Mouse (Mus musculus) adrenal gland, postnatal 36 days (tissue): ENCODE results near the gene Rbfox3. TPM values are rescaled to one million over a fixed set of nuclear protein-coding genes. Genes with fewer than 3 reads are reported as not detected.
A peak's percentile ranks its signal among the peaks of the same experiment; 100 is the strongest.

Source experiments
- DNase-seq, 2 experiments: peaks; one replicate each; pipeline ENCODE4 v3.0.0; 2021; ENCODE audit warnings: mixed read lengths in 1 of 2
- total RNA-seq, 2 experiments: library from RNA; stranded (reverse); gene quantifications; 2 replicates each; pipeline ENCODE4 v1.2.3; 2021

Gene Rbfox3
- total RNA-seq, 2 experiments from 2014 or later: 5.5 to 6.0 TPM

DNA sequence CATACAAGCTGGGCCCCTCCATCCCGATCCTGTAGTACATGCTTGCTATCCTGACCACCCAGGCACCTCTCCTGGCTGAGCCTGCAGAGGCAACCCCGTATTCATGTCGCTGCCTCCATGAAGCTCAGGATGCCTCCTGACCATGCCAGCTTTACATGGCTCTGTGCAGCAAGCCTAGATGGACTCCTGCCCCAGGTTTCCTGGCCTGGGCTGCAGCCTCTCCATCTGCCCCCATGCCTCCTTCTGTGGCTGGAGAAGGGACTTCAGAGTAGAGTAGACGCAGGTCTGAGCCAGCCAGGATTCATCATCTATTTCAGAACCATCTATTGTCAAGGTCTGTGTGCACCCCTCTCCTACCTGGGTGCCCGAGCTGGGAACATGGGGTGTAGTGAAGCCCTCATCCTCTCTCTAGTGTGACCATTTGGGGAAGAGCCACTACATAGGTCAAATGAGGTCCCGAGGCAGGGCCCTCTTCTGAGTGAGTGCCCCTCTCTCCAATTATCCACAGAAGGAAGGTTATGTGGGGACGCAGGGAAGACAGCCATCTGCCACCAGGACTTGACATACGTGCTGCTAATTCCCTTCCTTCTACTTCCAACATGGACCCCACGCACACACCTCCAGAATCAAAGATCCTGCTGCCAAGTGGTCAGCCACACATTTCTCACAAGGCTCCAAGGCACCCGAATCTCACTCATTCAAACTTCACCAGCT is 153.0 kb downstream of the Rbfox3 start:
- DNase-seq: no peak

DNA sequence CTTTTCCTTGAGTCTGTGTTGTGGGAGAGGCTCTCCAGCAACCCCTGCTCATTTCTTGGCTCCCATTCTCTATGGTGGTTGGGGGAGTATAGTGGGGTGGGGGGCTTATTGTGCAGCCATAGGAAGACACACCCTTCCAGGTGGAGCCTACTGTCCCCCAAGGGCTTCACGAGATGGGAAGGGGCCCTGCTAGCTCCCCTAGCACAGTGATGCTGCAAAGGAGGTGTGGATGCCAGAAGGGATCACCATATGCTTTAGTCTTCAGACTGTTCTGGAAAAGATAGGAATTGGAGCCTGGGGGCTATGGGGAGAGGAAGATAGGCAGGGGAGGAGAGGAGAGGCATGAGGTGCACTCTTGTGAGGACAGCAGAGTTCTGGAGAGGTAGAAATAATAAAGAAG is 153.9 kb downstream of the Rbfox3 start:
- no peak for DNase-seq

DNA sequence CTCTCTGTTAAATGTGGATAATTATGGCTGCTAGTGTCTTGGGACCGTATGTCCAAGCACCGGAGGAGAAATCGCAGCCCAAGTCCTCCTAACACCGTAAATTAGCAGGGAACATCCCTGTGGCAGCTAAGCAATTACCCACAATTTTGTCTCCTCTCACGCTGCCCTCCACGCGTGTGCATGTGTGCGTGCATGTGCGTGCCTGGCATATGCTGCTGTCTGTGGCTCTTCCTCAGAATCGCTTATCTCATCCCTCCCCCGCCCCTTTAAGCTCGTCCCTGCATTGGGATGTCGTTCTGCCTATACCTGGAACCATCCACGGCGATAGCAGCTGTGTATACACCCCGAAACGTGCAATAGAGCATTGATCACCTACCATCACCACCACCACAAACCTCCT is 156.4 kb downstream of the Rbfox3 start:
- DNase-seq: no peak

DNA sequence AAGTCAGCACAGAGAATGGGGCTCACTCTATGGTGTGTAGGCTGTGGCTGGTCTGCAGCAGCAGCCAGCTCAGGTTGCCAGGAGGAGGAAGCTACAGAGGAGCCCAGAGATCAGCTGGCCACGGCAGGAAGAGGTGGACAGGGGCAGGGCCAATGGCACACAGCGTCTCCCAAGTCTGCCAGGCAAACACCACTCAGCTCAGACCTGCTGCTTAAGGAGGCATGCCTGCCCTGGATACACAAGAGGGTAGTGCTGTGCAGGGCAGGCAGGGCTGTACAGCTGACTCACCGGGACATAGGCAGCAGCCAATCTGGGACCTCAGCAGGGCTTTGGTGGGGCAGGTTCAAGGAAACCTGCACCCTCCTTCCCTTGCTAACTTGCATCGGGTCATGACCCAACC is 156.9 kb downstream of the Rbfox3 start:
- DNase-seq: no peak

DNA sequence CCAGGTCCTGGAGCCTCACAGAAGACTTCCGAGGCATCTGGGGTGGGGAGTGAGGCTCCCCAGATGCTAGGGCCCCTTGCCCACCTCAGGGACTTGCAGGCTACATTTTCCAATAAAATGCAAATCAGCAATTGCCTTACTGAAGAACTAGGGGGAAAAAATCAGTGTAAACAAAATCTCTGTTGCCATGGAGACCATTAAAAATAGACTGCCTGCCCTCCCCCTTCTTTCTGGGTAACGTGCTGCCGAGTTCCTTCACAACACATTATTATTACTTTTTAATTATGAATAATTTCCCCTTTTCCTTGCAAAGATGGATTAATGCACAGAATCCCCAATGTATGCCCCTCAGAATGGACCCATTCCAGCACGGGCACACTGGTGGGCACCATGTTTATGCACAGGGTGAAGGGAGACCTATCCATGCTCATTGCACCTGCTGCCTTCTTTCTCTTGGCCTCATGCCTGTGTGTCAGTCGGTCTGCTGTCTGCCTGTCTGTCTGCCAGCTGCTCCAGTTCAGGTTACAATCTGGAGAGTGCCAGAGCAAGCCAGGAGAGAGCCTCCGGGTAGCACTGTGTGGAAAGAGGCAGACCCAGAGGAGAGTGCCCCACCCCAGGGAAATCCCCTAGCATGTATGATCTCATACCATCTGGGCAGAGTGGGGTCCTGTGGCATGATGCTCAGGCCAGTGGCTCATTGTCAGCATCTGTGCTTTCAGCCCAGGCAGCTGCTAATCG is 159.3 kb downstream of the Rbfox3 start:
- DNase-seq: no peak

DNA sequence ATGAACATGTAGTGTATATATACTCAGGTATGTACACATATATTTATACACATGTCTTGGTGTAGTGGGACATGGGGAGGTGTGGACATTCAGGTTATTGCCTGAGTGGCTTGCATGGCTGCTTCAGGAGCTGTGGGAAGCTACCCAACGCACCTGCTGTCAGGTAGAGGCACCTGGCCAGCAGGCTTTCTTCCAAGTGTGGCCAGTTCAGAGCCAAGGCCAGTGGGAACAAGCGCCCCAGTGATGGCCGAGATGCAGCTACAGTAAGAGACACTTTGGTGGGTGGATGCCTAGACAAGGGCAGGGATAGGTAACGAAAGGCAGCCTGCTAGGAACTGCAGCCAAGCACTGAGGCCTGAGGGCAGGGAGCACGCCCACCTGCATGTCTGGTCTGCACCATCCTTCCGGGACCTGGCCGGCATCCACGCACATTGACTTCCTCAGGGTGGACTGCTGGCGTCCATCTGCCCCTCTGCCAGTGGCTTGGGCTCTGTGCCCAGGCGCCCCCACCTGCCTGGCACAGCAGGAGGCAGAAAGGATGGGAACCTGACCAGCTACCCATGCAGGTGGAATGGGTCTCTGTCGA is 160.6 kb downstream of the Rbfox3 start:
- no peak for DNase-seq

DNA sequence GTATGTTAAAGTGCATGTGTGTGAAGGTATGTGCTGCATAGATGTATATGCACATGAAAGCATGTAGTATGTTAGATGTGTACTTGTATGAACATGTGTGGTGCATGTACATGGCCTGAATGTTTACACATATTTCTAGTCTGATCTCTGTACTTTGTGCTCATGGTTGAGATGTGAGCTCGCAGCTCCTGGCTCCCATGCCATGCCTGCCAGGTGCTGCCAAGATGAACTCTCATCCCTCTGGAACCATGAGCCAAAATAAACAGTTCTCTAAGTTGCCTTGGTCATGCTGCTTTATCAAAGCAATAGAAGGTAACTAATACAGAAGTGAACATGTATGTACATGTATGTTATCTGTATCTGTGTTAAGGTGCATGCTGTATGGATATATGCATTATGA is 161.9 kb downstream of the Rbfox3 start:
- DNase-seq: no peak

DNA sequence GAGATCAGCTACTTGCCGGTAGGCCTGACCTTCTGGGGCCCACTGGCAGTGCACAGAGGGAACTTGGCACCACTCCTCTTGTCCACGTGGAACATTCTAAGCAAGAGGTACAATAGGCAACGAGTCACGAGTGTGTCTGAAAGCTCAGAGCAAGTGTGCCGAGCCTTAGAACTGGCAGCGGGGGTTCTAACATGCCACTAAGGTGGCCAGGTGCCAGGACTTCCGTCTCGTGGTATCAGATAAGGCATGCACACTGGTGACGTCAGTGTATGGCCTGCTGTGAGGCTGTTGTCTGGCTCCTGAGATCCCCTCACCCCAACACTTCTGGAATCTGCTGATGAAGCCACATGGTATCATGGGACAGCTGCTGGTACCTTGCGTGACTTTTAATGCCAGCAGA is 162.8 kb downstream of the Rbfox3 start:
- no peak for DNase-seq

DNA sequence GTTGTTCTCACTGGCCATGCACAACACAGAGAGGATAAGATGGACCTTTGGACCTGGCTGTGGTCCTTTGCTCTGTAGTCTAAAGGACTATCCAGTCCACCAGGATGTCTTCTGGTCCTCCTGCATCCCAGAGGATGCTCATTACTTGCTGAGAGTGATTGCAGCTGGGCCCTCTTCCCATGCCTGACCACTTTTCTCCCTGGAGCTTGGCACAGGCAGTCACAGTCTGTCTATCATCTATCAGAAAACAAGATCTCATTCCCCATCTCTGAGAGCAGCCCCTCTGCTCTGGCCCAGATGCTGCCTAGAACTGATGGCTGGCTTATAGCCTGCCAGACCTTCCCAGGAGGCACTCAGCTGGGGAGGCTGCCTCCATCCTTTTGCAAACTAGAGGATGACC is 166.1 kb downstream of the Rbfox3 start:
- no peak for DNase-seq

DNA sequence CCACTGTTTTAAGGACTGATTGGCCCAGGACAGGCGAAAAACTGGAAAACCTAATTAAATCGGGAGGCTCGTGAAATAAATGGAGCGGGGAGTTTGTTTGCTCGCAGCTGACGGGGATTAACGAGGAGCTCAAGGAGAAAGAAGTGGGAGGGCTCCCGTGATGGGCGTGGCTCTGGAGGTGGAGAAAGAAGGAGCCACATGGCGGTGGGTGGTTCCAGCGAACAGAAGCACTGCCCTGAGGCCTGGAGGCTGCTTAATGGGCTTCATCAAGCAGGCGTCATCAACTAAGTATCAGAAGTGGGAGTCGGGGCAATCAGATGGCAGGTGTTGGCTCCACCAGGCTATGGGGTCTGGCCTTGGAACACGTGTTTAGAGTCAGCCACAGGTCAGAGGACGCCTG is 166.6 kb downstream of the Rbfox3 start:
- DNase-seq: peak; percentile 75

DNA sequence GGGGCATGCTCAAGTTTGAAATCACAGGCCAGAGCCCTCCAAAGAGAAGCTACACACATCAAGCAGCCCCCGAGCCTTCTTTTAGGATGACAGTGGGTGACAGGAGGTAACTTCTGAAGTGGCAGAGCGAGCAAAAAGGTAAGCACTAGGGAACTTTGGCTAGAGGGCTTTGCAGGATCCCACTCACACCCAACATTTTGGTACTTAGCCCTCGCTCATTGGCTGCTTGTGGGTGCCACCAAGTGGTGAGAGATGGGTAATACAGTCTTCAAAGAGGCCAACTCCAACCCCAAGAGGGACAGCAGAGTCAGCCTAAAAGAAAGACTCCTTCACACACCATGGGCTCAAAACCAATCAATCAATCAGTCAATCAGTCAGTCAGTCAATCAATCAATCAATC is 168.6 kb downstream of the Rbfox3 start:
- DNase-seq: peak; percentile 41 to 45

DNA sequence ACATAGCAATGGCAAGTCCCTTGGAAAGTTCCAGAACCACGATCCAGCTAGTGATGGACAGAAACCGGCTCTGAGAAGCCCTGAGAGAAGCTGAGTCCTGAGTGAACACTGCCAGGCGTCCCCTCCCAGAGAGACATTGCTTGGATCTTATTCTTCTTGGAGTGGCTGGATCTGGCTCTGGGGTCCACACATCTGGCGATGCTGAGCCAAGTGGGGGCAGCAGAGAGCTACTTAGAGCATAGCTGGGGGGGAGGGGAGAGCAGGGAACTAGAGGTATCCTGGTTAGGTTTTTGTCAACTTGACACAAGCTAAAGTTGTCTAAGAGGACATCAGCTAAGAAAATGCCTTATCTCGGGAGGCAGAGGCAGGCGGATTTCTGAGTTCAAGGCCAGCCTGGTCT is 170.1 kb downstream of the Rbfox3 start:
- no peak for DNase-seq

DNA sequence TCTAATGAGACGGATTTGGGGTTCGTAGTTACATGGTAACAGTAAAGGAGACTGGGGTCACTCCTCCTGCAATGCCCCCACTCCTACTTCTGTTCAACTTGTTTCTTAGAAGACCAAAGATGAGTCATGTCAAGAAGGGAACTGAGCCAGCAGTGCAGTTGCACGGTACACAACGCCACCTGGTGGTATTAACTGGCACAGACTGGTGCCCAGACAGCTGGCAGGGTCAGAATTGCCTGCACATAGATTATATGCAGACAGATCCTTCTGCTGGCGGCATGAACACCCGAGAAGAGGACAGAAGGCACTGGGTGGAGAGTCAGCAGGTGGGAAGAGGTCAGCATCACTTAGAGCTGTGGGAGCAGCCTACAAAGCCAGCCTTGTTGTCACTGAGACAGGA is 171.4 kb downstream of the Rbfox3 start:
- peak; percentile 75 to 79 for DNase-seq

DNA sequence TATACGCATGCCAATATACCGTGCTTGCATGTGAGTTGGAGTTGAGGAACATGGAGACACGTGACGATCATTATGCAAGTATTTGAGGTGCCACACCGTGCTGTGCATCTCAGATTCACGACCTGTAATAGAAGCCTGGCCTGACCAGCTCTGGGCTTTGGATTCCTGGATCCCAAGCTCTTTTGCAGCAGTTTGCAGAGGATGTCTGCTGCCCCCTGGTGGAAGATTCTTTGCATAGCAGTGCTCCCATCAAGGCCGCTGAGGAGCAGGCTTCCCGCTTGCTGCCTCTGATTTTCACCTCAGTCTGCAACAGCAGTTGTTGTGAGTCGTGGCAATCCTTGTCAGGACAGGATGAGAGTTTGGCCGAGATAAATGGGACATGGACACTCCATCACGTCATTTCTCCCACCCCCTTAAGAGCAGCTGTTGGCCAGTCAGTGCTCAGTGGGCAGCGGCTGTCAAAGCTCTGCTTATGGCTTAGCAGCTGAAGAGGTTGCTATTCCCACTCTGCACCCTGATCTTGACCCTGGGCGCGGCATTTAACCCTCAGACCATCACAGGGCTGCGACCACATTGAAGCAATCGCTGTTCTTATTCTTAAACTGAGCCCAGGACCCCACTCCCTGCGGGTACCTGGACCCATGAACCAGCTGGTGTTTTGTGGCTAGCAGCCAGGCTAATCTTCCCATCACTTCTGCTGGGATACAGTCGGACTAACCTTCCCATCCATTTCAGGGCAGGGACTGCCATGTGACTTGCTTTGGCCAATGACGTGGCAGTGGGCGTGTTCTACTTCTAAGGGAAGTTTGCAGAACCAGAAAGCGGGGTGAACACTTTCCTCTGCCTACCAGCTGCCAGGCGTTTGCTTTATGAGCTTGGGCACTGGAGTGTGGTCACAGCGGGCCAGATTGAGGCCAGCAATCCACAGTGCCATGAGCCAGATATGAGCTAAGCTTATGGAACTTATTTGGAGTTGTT is 172.3 kb downstream of the Rbfox3 start:
- peak; percentile 79 to 81 for DNase-seq

DNA sequence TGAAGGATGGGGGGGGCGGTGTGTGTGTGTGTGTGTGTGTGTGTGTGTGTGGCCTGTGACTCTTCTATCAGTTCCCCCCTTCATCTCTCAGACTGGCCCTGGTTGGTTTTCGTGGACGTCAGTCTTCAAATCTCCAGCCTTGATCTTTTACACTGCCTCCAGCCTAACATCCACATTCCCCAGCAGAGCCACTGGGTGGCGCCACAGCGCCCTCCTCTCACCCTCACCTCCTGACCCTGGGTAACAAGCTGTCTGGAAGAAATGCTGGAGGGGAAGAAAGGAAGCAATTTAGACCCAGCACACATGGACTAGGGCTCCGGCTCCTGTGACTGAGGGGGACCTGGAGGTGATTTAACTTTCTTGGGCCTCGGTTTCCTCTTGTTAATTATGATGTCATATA is 173.1 kb downstream of the Rbfox3 start:
- DNase-seq: no peak

DNA sequence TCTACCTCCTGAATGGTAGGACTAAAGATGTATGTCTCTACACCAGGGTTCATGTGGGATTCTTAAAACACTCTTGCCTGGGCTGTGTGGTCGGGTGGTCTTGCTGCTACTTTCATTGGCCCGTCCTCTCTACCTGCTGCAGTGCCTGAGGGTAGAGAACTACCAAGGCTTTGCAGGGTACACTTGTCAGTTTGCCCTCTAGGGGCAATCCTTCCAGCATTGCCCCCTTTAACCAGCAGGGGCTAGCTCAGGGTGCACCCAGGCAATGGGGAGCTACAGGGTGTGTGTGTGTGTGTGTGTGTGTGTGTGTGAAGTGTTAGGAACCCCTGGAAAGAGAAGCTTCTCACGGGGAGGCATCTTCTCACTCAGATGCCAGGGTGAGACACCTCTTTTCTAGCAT is 173.6 kb downstream of the Rbfox3 start:
- DNase-seq: no peak

DNA sequence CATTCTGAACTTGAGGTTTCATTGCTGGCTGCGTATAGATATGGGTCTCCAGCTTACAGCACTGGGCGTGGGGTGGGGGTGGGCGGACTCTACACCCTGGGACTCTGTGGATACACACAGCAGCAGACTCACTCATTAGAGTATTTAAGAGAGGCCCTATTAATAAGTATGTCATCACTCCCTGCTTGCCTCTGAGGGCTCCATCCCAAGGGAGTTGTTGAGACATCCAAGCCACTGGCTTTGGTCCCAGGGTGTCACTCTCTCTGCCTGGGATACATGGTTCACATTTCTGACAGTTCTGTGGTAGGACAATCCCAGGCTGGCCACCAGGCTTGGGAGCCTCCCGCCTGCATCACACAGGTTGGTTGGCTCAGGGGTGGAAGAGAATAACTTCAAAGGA is 174.4 kb downstream of the Rbfox3 start:
- DNase-seq: no peak

DNA sequence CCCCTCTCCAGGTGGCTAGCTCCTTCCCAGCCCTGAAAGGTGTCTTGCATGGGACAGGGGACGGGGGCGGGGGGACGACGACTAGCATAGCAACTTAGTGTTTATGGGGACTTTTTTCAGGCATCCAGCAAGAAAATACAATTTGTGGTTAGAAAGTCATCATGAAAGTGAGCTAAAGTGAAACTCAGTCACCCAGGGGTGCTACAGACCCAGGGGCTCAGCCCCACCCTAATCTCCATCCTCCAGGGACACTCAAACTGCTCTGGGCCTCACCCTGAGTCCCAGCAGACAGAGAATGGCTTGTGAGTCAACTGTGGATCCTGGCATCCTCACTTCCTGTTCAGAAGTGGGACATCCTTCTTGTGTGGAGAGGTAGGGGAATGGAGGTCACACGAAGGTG is 179.7 kb downstream of the Rbfox3 start:
- no peak for DNase-seq

DNA sequence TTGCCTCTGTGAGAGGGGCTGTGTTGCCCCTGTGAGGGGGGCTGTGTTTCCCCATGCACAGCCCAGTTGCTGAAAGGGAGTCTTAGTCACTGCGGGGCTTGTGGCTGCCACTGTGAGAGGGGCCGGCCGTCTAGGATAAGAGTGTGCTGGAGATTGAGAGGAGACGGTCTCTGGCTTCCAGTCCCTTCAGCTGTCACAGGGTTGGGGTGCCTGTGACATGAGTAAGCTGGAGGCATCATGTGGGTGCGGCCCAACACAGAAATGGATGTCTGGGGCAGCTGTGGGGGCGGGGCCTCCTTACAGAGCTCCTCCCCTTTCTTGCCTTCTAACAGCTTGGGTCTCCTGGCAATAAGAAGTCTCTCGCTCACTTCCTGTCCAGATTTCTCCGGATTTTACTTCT is 182.0 kb downstream of the Rbfox3 start:
- DNase-seq: no peak

DNA sequence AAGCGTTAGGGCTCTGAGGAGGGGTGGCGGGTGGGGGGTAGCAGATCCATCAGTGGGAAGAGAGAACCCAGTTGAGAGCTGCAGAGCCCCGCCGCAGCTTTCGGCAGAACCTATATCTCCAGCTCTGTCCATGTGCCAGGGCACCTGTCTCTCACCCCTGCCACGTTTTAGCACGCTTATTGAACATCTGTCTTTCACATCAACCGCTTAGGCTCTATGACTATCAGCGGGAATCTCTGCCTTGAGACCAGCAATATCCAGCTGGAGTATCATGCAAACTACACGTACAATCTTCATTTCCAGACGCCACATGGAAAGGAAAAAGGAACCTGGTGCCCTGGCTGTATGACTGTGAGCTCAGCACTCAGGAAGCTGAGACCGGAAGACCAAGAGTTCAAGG is 182.6 kb downstream of the Rbfox3 start:
- no peak for DNase-seq

DNA sequence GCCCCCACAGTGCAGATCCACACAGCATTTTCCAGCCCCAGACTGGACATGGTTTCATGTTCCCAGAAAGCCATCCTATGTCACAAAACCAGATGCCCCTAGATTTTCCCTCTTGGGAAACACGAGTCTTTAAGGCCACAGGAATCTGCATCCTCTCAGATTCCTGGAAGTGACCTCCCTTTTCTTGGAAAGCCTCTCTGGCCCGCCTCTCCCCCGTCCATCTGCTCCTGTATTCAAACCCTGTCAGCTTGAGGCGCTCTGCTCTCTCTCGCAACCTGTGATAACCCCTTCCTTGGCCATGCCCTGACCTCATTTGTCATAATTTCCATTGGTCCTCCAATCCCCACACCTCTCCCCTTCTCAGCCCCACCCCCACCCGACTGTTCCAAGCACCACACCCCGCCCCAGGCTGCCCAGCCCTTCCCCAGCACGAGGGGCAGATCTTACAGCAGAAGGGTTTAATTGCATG is 183.3 kb downstream of the Rbfox3 start:
- no peak for DNase-seq

DNA sequence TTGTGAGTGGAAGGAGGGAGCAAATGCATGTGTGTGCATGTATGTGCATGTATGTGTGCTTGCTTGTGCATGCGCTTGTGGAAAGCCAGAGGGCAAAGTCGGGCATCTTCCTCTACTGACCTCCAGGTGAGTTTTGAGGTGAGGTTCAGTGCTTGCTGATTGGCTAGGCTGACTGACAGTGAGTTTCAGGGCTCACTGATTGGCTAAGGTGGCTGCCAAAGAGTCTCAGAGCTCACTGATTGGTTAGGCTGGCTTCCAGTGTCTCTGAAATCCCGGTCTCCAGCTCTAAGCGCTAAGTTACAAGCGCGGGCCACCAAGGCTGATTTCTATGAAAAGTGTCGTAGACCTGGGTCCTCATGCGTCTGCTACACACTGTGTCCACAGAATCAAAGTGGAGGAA is 185.0 kb downstream of the Rbfox3 start:
- DNase-seq: no peak
